Mouse (Mus musculus): ENCODE results near the gene Arhgap30. TPM values are rescaled to one million over a fixed set of nuclear protein-coding genes. Genes with fewer than 3 reads are reported as not detected.

The Arhgap30 gene
- polyA plus RNA-seq (2012; rRNA removed) = 7.0 and 10.2 TPM in 2 replicates

DNA sequence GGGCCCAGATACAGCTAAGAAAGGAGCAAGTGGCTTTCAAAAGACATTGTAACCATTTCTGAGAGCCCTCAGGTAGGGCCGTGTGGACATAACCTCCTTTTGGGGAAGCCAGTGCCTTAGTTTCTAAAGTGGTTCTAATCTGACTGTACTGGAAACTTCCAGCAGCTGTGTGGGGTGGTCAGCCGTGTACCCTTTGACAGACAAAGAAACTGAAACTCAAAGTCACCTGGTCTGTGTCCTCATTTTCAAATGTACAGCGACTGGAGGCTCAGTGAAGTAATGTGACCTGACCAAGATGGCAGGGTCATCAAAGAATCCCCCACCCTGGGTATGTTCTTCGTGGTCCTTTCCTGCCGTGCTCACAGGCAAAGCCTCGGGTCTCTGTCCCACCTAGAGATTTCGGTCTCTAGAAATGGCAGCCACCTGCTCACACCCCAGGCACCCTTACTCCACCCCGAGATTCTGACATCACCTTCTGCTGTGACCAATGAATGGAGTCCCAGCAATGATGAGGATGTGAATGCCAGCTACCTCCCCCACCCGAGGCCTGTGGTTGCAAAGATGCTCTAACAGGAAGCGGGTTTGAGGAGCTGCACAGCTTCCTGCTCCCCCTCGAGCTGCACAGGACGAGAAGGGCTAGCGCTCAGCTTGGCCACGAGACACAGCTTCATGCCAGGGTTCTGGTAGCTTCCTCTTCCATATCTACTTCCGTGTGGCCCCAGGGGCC, at the start of gene Arhgap30:
Gene Arhgap30, plus strand, starts transcription at position 579 of the 727 bp plus-strand sequence.
- 77% methylated on average over 15 of the region's 15 CpGs for WGBS
- DNase-seq (ENCODE audit: low read depth, low spot score) = no peak

DNA sequence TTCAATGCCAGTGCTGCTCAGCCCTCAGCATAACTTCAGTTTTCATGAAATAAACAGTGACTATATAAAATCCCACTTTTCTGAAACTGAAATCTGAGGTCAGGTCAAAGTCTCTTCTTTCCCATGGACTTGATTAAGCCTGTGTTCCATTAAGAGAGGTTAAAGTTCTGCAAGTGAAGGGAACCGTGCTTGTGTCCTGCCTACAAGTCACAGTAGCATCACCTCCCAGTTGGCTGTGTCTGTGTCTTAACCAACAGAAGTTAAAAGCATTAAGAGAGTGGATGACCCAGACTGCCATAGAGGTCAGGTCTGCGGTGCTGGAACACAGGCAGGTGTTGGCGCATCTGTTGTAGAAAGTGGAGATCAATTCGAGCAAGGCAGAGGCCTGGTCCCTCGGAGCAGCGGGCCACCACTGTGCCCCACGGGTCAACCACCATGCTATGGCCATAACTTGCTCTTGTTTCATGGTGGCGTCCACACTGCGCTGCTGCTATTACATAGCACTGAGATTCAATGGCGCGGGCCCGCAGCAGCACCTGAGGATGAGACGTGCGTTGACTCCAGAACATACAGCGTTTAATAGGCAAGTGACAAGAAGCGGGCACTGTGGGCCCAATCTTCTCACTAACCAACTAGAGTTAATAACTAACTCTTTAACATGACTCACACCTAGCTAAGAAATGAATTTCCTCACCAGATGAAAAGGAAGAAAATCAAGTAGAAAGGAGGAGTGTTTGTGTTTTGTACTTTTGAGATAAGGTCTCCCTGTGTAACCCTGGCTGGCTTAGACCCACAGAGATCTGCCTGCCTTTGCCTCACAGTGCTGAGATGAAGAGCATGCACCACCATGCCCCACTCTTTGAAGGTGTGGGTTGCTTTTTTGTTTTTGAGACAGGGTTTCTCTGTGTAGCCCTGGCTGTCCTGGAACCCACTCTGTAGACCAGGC, 46.2 kb upstream of the Arhgap30 start:
- 78% methylated on average over 16 of the region's 16 CpGs for WGBS
- DNase-seq (ENCODE audit: low read depth, low spot score) = no peak

DNA sequence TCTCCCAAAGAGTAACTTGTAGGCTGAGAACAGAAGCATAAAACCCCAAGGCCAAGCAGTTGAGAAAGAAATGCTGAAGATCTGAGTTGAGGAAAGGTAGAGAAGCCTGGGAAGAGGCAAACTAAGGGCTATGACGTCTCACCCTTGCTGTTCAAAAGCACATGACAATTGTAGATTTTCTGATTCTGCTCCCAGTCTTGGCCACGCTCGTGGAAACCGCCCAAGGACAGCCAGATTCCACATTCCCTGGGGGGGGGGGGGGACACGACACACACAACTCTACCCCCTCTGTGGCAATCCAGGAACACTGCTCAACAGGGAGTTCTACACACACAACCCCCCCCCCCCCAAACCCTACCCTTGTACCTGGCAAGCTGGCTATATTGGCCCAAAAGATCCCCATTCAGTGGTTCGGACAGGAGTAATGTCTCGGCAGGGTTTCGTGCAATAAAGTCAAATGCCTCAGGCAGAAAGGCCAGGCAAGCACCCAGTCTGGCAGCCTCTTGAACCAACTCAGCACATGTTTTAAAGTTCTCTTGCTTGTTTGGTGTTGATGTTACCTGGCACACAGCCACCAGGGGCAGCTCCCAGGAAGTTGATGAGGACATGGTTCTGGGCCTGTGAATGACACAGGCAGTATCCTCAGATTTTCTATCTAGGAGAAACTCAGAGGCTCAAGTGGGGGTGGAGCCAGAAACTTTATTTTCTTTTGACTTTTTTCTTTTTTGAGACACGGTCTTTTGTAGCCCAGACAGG, 44.7 kb upstream of the Arhgap30 start:
- 43% methylated on average over 9 of the region's 9 CpGs for WGBS
- no peak for DNase-seq (ENCODE audit: low read depth, low spot score)

DNA sequence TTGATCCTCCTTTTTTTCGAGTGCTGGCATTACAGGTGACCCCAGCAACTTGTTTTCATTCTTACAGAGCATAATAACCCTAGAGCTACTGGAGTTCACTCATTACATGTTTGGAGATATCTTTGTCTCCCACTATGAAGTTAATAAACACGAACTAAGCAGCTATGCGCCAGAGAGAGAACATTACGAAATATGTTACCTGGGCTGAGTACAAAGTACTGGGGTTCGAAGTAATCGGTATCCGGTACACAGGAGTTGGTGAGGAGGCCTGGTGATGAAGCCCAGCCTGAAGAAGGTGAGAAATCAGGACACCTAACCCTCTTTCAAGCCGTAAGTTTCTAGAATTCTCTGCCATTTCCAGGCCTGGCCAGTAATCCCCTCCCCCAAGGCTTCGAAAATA, 44.0 kb upstream of the Arhgap30 start:
- WGBS = 48% methylated on average over 9 of the region's 9 CpGs
- no peak for DNase-seq (ENCODE audit: low read depth, low spot score)

DNA sequence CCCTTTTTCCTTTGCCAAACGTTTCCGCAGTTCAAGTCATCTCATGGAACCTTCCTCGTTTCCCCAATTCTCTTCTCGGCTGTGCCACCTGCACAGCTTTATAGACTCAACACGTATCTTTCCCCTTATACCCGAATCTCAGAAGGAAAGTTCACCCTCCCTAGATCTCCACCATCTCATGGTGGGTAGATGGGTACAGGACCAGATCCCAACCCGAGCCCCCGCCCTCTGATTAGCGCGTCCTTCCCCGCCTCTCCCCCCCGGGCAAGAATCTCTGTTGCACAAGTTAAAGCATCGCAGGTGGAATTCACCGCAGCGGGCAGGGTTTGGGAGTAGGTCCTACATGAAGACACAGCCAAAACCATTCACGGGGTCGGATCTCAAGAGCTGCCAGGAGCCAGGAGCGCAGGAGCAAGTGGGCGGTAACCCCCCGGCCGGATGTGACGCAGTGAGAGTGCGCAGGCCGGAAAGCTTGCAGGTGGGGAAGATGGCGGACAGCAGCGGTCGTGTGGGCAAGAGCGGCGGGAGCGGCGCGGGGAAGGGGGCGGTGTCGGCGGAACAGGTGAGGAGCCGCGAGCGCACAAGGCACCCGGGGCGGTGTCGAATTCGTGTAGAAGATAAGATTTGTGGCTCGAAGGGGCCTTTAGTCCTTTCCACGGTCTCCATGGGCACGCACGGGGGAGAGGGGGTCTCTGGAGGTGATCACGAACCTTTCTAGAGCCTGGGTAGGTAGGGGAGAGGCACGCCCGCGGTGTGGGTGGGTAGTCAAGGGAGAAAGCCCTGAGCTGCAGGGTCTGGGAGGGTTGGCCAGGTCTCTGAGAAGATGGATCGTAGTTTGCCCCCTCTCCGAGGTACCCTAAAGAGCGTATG, 43.3 kb upstream of the Arhgap30 start, which contains the start of the genes Nit1 and Pfdn2:
Gene Nit1, minus strand, starts transcription at position 422 of the 870 bp plus-strand sequence.
Gene Pfdn2, plus strand, starts transcription at position 446 of the 870 bp plus-strand sequence.
- peak; percentile 67 for DNase-seq (ENCODE audit: low read depth, low spot score)
- under 1% methylated on average over 53 of the region's 53 CpGs for WGBS

DNA sequence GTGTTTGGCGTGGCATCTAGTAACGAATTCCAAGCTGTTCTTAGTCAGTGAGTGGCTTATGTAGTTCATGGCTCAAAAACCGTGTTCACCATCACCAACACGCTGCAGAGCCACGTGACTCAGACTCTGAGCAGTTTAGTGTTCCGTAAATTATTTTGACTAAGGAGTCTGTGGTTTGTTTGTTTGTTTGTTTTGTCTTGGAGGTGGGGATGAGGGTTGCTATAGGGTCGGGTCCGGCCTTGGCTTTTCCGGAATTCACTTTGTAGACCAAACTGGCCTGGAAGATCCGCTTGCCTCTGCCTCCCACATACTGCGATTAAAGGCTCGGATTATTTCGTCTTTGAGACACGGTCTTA, 42.7 kb upstream of the Arhgap30 start:
- under 1% methylated on average over 14 of the region's 14 CpGs for WGBS
- DNase-seq (ENCODE audit: low read depth, low spot score) = no peak

DNA sequence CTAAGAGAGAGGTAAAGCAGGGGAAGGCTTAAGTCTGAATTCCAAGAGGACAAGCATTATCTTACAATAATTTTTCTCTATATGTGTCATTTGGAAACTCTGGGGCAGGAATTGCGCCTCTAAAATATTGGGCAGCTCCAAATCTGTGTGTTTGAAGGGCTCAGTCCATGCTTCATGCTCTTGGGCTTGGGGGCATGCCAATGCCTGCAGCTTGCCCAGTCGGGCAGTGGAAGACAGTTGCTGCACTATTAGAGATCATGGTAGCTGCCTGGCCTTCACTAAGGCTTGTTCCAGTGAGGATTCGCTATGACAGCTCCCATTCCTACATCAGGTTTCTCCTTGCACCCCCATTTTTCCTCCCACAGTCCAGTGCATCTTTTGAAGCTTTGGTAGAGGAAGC, 40.1 kb upstream of the Arhgap30 start:
- 88% methylated on average over 3 of the region's 3 CpGs for WGBS

DNA sequence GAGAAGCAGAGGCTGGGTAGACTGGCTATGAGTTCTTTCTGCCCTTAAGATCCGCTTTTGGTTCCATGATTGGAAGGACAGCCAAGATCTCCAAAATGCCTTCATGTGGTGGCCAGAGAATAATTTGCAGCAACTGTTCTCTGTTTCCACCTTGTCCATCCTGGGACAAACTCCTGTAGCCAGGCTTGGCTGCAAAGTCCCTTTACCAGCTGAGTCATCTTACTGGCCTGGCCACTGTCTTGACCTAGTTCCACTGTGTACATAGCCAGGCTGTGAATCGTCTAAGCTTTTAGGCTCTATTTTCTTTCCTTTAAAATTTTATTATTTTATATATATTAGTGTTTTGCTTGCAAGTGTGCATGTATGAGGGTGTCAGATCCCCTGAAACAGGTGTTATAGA, 39.5 kb upstream of the Arhgap30 start:
- WGBS = 52% methylated on average over 2 of the region's 2 CpGs
- no peak for DNase-seq (ENCODE audit: low read depth, low spot score)

More for the DNA sequence above, 40.1 kb upstream of the Arhgap30 start:
- DNase-seq (ENCODE audit: low read depth, low spot score) = no peak

DNA sequence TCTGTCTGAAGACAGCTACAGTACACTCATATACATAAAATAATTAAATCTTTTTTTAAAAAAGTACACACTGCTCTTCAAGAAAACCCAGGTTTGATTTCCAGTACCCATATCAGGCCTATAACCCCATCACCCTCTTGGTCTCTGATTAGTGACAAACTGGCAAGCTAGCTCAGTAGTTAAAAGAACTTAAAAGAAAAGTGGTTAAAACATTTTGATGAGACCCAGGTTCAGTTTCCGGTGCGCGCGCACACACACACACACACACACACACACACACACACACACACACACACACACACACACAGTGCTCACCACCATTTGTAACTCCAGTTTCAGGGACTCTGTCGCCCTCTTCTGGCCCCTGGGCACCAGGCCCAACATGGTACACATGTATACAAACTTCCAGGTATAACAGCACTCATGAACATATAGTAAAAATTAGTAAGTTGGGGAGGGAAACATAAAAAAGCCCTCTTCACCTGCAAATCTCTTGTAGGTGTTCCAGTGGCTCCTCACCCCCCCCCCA, 32.9 kb upstream of the Arhgap30 start:
- WGBS = 72% methylated on average over 5 of the region's 5 CpGs
- DNase-seq (ENCODE audit: low read depth, low spot score) = no peak

DNA sequence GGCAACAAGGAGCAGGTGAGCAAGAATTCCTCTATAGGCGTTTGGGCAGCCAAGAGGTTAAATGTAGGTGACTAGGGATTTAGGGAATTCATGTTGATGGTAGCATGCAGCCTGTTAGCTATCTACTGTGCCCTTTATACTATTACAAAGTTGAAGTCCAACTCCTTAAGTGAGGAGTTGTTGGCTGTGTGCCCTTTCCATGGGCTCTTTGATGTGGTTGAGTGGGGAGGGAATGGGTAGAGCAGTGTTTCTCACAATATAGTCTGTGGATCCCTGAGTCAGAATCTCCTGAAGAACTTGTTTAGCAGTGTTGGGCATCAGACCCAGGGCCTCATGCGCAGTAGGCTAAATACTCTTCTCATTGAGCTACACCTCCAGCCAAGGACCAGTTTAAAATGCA, 31.9 kb upstream of the Arhgap30 start:
- 92% methylated on average over 2 of the region's 2 CpGs for WGBS
- no peak for DNase-seq (ENCODE audit: low read depth, low spot score)

DNA sequence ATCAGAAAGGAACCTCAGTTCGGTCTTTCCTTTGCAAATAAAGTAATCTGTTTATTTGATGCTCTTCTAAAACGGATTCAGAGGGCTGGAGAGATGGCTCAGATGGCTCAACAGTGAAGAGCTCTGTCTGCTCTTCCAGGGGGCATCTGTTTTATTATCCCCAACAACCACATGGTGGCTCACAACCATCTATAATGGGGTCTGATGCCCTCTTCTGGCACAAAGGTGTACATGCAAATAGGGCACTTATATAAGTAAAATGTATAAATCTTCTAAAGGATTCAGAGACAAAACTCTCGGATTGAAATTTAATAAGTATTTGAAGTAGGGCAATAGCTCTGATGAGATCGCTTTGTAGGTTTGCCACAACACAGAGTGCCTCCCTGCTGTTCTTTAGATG, 30.3 kb upstream of the Arhgap30 start:
- DNase-seq (ENCODE audit: low read depth, low spot score) = no peak
- 55% methylated on average over 4 of the region's 4 CpGs for WGBS

DNA sequence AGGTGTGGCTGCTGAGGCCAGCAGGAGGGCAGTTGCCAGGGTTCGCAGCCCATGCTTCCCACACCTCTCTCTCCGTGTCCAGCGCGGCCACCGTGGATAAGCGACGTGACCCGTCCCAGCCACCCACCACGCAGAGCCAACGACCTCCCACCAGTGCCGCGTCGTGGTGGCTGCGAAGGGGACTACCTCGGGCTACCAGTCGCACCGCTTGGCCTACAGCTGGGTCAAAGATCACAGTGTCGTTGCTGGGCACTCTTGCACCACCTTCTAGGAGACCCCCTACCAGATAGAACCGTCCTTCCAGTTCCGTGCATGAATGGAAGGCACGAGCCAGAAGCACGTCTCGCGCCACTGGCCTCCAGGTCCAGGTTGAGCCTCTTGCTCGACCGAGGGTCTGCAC, 28.5 kb upstream of the Arhgap30 start:
- no peak for DNase-seq (ENCODE audit: low read depth, low spot score)
- WGBS = 13% methylated on average over 26 of the region's 26 CpGs

DNA sequence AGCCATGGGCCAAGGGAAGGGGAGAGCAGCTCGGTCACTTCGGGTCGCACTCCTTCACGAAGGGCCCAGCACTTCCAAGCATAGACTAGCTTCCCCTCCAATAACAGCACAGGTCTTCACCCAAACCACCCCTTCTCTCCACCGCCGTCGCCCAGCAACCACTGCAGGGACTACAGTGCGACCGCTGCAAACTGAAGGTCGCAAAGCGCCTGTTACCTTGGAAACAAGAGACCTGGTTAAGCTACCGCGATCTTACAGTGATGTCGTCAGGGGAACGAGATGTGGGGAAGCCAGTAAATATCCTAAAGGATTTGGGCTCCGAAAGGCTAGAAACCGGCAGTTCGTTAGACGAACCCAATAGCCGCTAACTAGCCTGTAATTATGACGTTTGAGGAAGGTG, 28.1 kb upstream of the Arhgap30 start, which contains the start of gene Klhdc9:
Gene Klhdc9, minus strand, starts transcription at position 143 of the 400 bp plus-strand sequence.
- DNase-seq (ENCODE audit: low read depth, low spot score) = no peak

DNA sequence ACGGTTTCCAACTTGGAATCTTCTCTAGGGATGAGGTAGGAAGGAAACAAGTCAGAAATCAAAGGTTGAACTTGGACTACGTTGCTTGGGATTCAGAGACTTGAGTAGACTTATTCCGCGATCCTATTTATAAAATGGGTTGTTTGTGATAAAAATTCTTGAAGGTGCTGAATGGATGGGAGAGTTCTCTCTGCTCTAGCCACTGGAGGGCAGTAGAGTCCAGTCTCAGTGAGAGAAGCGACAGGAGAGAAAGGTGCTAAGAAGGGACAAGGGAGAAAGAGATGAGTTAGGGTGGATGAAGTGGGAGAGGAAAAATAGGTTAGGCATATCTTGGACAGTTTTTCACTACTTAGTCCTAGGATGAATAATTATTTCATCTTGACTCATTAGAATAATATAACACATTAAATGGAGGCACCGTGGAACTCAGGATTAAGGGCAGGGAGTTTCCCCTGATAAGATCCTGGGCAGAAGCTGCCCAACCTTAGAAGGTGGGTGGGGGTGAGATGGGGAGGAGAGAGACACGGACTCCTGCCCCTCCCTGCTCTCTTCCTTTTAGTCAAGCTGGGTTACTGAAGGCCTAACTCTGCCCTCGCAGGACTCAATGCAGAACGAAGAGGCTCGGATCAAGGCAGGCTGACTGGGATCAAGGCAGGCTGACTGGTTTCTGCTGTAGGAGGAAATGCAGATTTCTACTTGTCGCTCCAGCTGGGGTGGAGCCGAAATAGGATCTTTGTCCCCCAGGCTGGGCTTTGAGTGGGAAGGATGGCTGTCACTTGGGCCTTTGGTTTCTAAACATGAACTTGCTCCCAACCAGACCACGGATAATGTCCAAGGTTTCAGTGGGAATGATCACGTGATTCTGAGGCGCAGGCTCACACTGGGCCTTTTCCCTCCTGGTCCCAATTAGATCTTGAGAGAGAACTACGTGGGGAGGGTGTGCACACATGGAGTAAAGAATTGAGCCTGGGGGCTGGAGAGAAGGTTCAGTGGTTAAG, 27.3 kb upstream of the Arhgap30 start:
- DNase-seq (ENCODE audit: low read depth, low spot score) = peak; percentile 77
- 34% methylated on average over 16 of the region's 16 CpGs for WGBS

More for the DNA sequence above, 28.1 kb upstream of the Arhgap30 start, which contains the start of gene Klhdc9:
- WGBS = 2% methylated on average over 21 of the region's 21 CpGs

DNA sequence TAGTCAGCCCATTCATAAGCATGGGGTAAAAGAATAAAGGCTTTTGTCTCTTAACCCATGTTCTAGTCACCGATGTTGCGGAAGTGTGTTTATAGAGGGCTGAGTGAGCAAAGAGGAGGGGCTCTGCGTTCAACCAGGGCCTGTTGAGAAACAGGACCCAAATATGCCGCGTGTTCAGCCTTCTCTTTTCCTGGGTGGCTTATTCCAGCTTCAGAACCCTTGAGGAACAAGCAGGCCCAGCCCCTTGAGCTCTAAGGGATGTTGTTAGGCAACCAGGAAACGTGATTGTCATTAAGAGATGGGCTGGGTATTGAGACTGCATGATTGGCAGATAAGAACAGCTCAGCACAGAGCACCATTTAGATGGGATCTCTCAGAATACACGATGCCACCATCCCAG, 22.8 kb upstream of the Arhgap30 start:
- 40% methylated on average over 7 of the region's 7 CpGs for WGBS
- no peak for DNase-seq (ENCODE audit: low read depth, low spot score)

DNA sequence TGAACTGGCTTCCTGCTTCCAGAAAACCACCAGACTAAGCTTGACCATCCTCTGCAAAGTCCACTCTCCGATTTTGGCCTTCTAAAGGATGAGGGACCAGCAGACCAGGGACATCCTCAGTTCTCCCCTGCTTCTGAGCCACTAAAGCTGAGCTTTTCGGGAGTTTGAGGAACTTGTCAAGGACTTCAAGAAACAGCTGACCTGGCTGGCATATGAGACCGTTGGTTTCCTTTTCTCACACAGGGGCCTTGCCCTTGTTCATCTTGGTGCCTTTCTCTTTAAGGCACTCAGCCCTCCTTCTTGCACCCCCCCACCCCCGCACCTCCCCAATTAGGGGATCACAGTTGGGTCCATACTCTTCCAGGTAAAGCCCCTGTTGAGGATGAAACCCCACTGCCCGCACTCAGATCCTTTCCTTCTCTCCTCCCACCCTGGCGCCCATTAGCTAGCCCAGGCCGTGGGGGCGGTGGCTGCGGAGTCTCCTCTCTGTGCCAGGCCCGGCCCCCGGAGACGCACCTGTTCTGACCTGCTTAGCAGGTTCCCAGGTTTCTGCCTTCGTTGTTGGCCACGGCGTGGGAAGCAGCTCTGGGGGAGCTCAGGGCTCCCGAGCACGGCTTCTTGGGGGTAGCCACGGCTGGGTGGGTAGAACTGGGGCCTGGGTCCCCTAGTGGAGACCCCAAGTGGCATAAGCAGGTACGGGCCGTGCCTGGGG, 18.8 kb upstream of the Arhgap30 start, which contains the start of gene Nectin4:
Gene Nectin4, plus strand, starts transcription at position 255 of the 712 bp plus-strand sequence.
- DNase-seq (ENCODE audit: low read depth, low spot score) = no peak
- WGBS = 19% methylated on average over 20 of the region's 20 CpGs

DNA sequence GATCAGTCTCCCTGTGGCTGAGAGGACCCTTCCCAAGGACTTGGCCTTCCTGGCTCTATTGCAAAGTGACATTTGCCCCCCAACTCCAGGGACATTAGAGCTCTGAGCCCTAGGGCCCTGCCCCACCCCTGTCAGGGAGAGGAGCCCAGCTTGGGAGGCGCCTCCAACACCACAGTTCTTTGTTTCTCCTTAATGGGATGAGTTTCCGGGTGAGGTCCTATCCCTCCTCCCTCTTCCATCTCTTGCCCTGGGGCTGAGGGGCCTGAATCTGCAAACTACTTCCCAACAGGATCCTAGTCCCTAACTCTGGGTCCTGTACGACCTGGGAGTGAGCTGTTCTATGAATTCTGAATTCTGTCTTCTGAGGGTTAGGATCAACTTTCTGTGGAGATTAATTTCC, 15.9 kb upstream of the Arhgap30 start:
- 60% methylated on average over 3 of the region's 3 CpGs for WGBS
- no peak for DNase-seq (ENCODE audit: low read depth, low spot score)

Measured in large intestine, adult 2 months (tissue).